Mouse (Mus musculus) hindbrain, embryonic 10.5 days (tissue): Measurements from ENCODE around the gene Cacnb1. TPM values are rescaled to one million over a fixed set of nuclear protein-coding genes. Genes with fewer than 3 reads are reported as not detected.

Source experiments
- DNase-seq: peaks from one replicate; pipeline ENCODE4 v3.0.0-alpha.2; 2017; ENCODE audit warnings: low spot score
- H3K27ac ChIP-seq: fragments of 300-500 bp; sonication (generic); 2 replicates; pipeline ENCODE4 v1.5.1; 2016; ENCODE audit warnings: mild to moderate bottlenecking, moderate library complexity
- H3K27me3 ChIP-seq: fragments of 300-500 bp; sonication (generic); 2 replicates; pipeline ENCODE4 v1.6.1; 2016; ENCODE audit warnings: mild to moderate bottlenecking; ENCODE audit not compliant: poor library complexity, insufficient read depth, severe bottlenecking
- H3K36me3 ChIP-seq: fragments of 300-500 bp; sonication (generic); 2 replicates; pipeline ENCODE4 v1.6.1; 2016; ENCODE audit warnings: mild to moderate bottlenecking, moderate library complexity
- H3K4me1 ChIP-seq: fragments of 300-500 bp; sonication (generic); replicated peaks from 2 replicates; pipeline ENCODE4 v1.6.1; 2016; ENCODE audit warnings: mild to moderate bottlenecking
- H3K4me3 ChIP-seq: fragments of 300-500 bp; sonication (generic); 2 replicates; pipeline ENCODE4 v1.5.1; 2016; ENCODE audit warnings: mild to moderate bottlenecking, moderate library complexity
- H3K9me3 ChIP-seq: fragments of 300-500 bp; sonication (generic); 2 replicates; pipeline ENCODE4 v1.6.1; 2016; ENCODE audit warnings: mild to moderate bottlenecking, moderate library complexity
- WGBS: fragments of 180-500 bp; shearing (Covaris S2); methylation state at CpG from one replicate; pipeline ENCODE4 v1.1.7; 2016; 5-methylcytosine and 5-hydroxymethylcytosine counted together
- polyA plus RNA-seq: library from polyadenylated mRNA; unstranded; fragments of >200 nt; fragmentation: Nextera tagmentation; extraction: Ambion mirVana; gene quantifications from 2 replicates; pipeline ENCODE4 v1.2.1, GENCODE M21; 2016

The Cacnb1 gene
- polyA plus RNA-seq, 1 experiment from 2014 or later, result 22.9 TPM

- H3K9me3 ChIP-seq, result no peaks in the 10 kb centered on the region
- WGBS, result 89% methylated on average over 5 of the region's 5 CpGs
- peaks cover 12% of the 10 kb centered on the region; the same call in 1 of the 2 replicates for H3K4me1 ChIP-seq
- no peak overlapping the region for H3K4me3 ChIP-seq
- peak overlapping the region; percentile 69; the same call in 1 of the 2 replicates for H3K27ac ChIP-seq
- peaks cover 2% of the 10 kb centered on the region; the same call in 1 of the 2 replicates for H3K27me3 ChIP-seq
- DNase-seq, result no peak
- no peaks in the 10 kb centered on the region for H3K36me3 ChIP-seq
These were observed 48.1 kb downstream of the Cacnb1 start for GRCm38 (mm10) chr11:97974746-97975145.

DNA sequence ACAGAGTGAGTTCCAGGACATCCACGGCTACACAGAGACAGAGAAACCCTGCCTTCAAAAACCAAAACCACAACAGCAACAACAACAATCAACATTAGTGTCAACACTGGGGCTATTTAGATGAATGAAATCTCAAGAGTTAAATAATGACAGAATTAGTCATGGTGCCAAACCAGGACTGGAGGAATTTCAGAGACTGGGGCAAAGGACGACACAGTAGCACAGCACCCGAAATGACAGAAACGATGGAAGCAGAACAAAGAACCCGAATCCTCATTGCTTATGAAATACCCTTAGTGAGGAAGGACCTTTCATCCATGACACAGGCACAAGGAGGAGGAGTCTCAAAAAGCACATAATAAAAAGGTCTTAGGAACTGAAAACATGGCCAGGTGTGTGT is 48.7 kb downstream of the Cacnb1 start:
- Histone ChIP-seq H3K36me3 (no peaks in the 10 kb centered on the region), H3K27ac (peak overlapping the region; percentile 69; the same call in 1 of the 2 replicates), H3K4me3 (no peak overlapping the region), H3K4me1 (peaks cover 12% of the 10 kb centered on the region; the same call in 1 of the 2 replicates), H3K9me3 (no peaks in the 10 kb centered on the region), H3K27me3 (peaks cover 5% of the 10 kb centered on the region; the same call in 1 of the 2 replicates)
- DNase-seq, result no peak
- WGBS, result 88% methylated on average over 5 of the region's 5 CpGs

GRCm38 (mm10) chr11:97972434-97972833 is 50.4 kb downstream of the Cacnb1 start:
- Histone ChIP-seq H3K27ac (no peak overlapping the region), H3K4me1 (peaks cover 15% of the 10 kb centered on the region), H3K36me3 (no peaks in the 10 kb centered on the region), H3K4me3 (no peak overlapping the region), H3K27me3 (peaks cover 3% of the 10 kb centered on the region; the same call in 1 of the 2 replicates), H3K9me3 (no peaks in the 10 kb centered on the region)
- WGBS, result 71% methylated on average over 2 of the region's 2 CpGs
- DNase-seq, result no peak

DNA sequence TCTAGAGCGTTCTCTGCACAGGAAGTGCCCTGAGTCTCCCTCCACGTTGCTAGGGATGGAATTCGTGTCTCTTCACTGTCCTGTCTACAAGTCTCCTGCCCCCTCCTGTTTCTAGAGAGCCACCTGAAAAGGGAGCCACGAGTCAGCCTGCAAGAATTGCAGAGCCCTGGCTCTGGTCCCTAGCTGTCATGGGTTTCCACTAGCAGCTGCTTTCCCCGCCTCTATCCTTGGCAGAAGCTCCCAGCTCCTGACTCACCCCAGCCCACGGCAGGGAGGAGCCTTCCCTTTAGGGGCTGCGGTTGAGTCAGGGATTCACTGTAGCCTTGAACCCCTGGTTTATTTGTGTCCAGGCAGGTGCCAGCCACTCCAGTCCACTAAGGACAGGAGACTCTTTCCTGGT is 51.6 kb downstream of the Cacnb1 start:
- peaks cover 3% of the 10 kb centered on the region; the same call in 1 of the 2 replicates for H3K27me3 ChIP-seq
- H3K4me3 ChIP-seq, result no peak overlapping the region
- H3K36me3 ChIP-seq, result no peaks in the 10 kb centered on the region
- 50% methylated on average over 7 of the region's 7 CpGs for WGBS
- no peak overlapping the region for H3K27ac ChIP-seq
- H3K9me3 ChIP-seq, result no peaks in the 10 kb centered on the region
- H3K4me1 ChIP-seq, result peaks cover 27% of the 10 kb centered on the region
- DNase-seq, result no peak

DNA sequence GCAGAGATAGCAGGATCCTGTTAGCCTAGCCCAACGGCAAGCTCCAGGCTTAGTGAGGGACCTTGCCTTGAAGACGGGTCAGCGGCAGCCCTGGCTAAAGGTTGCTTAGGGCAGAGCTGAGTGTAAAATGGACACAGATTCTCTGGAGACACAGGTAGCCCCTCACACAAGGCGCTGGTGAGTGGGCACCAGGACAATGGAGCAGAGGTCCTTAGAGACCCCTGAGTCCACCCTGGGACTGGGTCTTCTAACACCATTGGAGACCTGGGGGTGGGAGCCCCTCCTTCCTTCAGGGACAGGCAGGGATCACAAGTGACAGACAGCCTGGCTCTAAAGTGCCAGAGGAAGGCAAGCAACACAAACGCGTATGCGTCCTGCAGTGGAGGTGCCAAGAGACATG is 52.1 kb downstream of the Cacnb1 start:
- WGBS, result 86% methylated on average over 7 of the region's 7 CpGs
- DNase-seq, result no peak

DNA sequence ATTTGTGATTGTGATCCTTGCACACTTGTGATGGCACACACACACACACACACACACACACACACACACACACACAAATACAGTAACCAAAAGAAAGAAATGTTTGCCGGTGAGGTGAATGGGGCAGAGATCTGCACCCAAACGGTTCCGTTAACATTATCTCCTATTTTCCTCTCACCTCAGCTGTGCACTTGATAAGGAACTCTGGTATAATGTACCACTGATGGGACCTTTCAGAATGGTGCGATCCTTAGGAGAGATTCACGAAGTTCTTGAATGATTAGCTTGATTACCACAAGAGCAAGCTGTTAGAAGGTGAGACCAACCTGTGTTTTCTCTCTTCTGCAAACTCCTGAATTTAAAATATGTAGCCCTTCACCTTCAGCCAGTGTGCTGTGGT is 54.4 kb downstream of the Cacnb1 start:
- Histone ChIP-seq H3K27ac (no peak overlapping the region), H3K4me3 (no peak overlapping the region), H3K36me3 (no peaks in the 10 kb centered on the region), H3K9me3 (no peaks in the 10 kb centered on the region), H3K27me3 (peaks cover 6% of the 10 kb centered on the region; the same call in 1 of the 2 replicates), H3K4me1 (peaks cover 19% of the 10 kb centered on the region)
- no peak for DNase-seq
- WGBS, result 88% methylated on average over 5 of the region's 5 CpGs

More for the DNA sequence above, 52.1 kb downstream of the Cacnb1 start:
- no peaks in the 10 kb centered on the region for H3K9me3 ChIP-seq
- peaks cover 27% of the 10 kb centered on the region for H3K4me1 ChIP-seq
- H3K36me3 ChIP-seq, result no peaks in the 10 kb centered on the region
- peaks cover 3% of the 10 kb centered on the region; the same call in 1 of the 2 replicates for H3K27me3 ChIP-seq
- H3K4me3 ChIP-seq, result no peak overlapping the region
- no peak overlapping the region for H3K27ac ChIP-seq

- Histone ChIP-seq H3K36me3 (no peaks in the 10 kb centered on the region), H3K27ac (no peak overlapping the region; the same call in 1 of the 2 replicates), H3K4me3 (no peak overlapping the region), H3K27me3 (peaks cover 6% of the 10 kb centered on the region; the same call in 1 of the 2 replicates), H3K9me3 (no peaks in the 10 kb centered on the region), H3K4me1 (peaks cover 19% of the 10 kb centered on the region)
- DNase-seq, result no peak
- 34% methylated on average over 2 of the region's 2 CpGs for WGBS
These were observed 55.7 kb downstream of the Cacnb1 start for GRCm38 (mm10) chr11:97967114-97967513.

DNA sequence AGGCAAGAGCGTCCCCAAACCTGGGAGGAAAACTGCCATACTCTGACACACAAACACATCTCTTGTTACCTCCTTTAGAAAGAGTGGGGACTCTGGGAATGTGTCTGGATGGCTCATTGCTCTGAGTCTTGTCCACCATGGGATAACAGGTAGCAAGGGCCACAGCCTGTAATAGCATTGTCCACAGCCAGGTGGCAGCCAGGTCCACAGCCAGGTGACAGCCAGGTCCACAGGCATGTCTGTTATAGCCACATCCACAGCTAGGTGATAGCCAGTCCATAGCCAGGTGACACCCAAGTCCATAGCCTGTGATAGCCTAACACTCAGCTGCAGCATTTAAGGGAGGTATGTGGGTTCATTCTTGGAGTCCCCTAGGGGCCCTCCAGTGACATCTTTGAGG is 61.9 kb downstream of the Cacnb1 start:
- H3K4me1 ChIP-seq, result peaks cover 22% of the 10 kb centered on the region
- no peak overlapping the region for H3K4me3 ChIP-seq
- H3K36me3 ChIP-seq, result no peaks in the 10 kb centered on the region
- H3K27ac ChIP-seq, result no peak overlapping the region
- 0 out of 2 replicates have a peak, but pooled peaks cover 3% of the 10 kb centered on the region for H3K27me3 ChIP-seq
- no peak for DNase-seq
- WGBS, result 84% methylated on average over 1 of the region's 1 CpGs
- no peaks in the 10 kb centered on the region for H3K9me3 ChIP-seq

GRCm38 (mm10) chr11:97959300-97959680 is 63.5 kb downstream of the Cacnb1 start:
- 53% methylated on average over 5 of the region's 5 CpGs for WGBS
- no peak overlapping the region for H3K27ac ChIP-seq
- no peak overlapping the region for H3K4me3 ChIP-seq
- H3K27me3 ChIP-seq, result no peaks in the 10 kb centered on the region
- DNase-seq, result no peak
- H3K36me3 ChIP-seq, result no peaks in the 10 kb centered on the region
- H3K9me3 ChIP-seq, result no peaks in the 10 kb centered on the region
- peaks cover 35% of the 10 kb centered on the region for H3K4me1 ChIP-seq

DNA sequence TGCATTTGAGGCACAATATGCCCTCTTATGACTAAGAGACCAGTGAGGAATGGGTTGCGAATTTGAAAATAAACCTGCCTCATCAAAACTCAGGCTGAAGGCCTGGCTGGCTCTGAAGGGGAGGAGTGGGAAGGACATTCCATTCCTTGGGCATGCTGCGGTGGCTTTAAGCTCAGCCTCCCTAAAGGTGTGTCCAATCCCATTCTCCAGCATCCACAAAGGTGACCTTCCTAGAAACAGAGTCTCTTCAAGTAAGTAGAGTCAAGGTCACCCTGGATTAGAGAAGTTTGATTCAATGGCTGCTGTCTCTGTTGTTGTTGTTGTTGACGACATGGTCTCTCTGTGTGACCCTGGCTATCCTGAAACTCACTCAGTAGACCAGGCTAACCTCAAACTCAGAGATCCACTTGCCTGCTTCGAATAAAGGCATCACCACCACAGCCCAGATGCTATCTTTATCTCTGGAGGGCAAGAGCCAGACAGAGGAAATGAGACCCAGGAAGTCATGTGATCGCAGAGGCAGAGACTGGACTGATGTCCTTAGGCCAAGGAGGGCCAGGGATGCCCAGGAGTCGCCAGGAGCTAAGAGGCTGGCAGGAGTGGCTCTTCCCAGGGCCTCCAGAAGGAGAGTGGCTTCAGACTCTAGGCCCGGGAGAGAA is 64.1 kb downstream of the Cacnb1 start:
- H3K9me3 ChIP-seq, result no peaks in the 10 kb centered on the region

DNA sequence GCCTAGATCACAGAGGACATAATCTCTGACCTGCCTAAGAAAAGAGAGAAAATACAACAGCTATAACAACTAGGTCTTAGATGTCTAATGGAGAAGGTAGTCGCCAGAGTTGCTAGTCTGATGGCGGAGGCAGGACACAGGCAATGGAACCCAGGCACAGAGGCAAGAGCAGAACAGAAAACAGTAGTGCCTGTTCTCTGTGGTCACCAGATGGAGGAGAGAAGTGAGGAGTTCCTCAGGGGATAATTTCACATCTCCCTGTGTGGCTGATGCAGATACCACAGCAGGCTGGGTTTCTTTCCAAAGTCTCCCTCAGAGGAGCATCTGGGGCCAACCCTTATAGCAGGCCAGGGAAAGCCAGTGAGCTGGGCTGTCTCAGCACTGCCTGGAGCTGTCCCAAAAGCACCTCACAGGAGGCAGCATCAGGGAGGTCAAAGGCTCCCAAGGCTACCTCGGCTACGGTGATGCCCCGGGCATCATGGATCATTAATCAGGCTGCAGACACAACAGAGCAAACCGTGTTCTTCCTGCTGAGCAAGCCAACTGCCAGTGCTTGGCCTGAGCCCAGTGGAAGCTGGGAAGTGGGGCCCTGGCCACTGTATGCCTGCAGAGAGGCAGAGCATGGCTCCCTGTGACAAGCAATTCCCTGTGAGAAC is 65.8 kb downstream of the Cacnb1 start:
- H3K36me3 ChIP-seq, result no peaks in the 10 kb centered on the region
- no peaks in the 10 kb centered on the region for H3K27me3 ChIP-seq
- H3K4me1 ChIP-seq, result peaks cover 42% of the 10 kb centered on the region
- no peaks in the 10 kb centered on the region for H3K9me3 ChIP-seq
- peak overlapping the region; percentile 50 for H3K27ac ChIP-seq
- 50% methylated on average over 6 of the region's 6 CpGs for WGBS
- peak; percentile 25 for DNase-seq
- H3K4me3 ChIP-seq, result no peak overlapping the region

More for the DNA sequence above, 64.1 kb downstream of the Cacnb1 start:
- Histone ChIP-seq H3K4me1 (peaks cover 35% of the 10 kb centered on the region), H3K27me3 (no peaks in the 10 kb centered on the region), H3K27ac (no peak overlapping the region), H3K36me3 (no peaks in the 10 kb centered on the region), H3K4me3 (no peak overlapping the region)
- 85% methylated on average over 7 of the region's 7 CpGs for WGBS
- DNase-seq, result no peak

DNA sequence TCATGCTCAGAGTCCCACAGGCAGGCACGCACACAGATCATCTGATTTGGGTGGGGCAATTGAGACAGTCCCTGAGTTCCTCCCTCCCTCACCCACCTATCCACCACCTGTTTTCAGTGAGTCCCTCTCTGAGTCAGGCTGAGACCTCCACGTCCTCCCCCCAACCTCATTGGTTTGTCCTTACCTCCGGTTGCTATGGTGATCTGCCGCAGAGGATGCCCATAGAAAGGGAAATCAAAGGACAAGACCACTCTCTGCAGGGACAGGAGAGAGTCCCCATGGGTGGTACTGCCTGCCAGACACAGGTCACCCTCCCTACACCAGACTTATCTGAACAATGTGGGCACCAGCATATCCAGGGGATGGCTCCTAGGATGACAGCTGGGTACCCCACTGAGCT is 66.9 kb downstream of the Cacnb1 start:
- no peak for DNase-seq

More for the DNA sequence above, 66.9 kb downstream of the Cacnb1 start:
- Histone ChIP-seq H3K36me3 (no peaks in the 10 kb centered on the region), H3K27me3 (no peaks in the 10 kb centered on the region), H3K27ac (0 out of 2 replicates have a peak overlapping the region, but pooled peaks have one; percentile 31), H3K4me3 (0 out of 2 replicates have a peak overlapping the region, but pooled peaks have one; percentile 3), H3K9me3 (no peaks in the 10 kb centered on the region), H3K4me1 (peaks cover 44% of the 10 kb centered on the region)
- 37% methylated on average over 4 of the region's 4 CpGs for WGBS
